ENCODE assay signal across 8 mouse cellular contexts in genomic region chr16:20535296-20536080, GRCm38 (mm10). TPM values are rescaled to one million over a fixed set of nuclear protein-coding genes. Genes with fewer than 3 reads are reported as not detected.
DNase-seq lines count a peak whose midpoint lies in the region; ATAC-seq lines count a peak whose summit lies in the region.

Gene Ap2m1 (plus strand): TSS chr16:20535478.

- ATAC-seq in hindbrain, embryonic 16.5 days, result peak; percentile 99

- peak within 1 kb of the TSS; percentile 69 for H3K4me2 ChIP-seq in hindbrain, embryonic 16.5 days (ENCODE audit: low read length)

- no peaks in the 10 kb centered on the region for H3K27me3 ChIP-seq in hindbrain, embryonic 16.5 days (replicated peaks; ENCODE audit: control insufficient read depth, insufficient read depth, low read length)

- H3K4me1 ChIP-seq in hindbrain, embryonic 16.5 days (ENCODE audit: control insufficient read depth, insufficient read depth, low read depth, low read length), result peaks cover 26% of the 10 kb centered on the region

- H3K79me2 ChIP-seq in macrophage (ENCODE audit: inconsistent target), result peaks cover 39% of the 10 kb centered on the region

- peak within 1 kb of the TSS; percentile 89 for H3K27ac ChIP-seq in hindbrain, embryonic 16.5 days (ENCODE audit: low read depth, low read length)
- peak within 1 kb of the TSS; percentile 97 for H3K27ac ChIP-seq in macrophage

- peak within 1 kb of the TSS; percentile 81 for H3K4me3 ChIP-seq in hindbrain, embryonic 16.5 days (ENCODE audit: low read length)
- peak within 1 kb of the TSS; percentile 97 for H3K4me3 ChIP-seq in macrophage (ENCODE audit: inconsistent target)

- H3K9me3 ChIP-seq in hindbrain, embryonic 16.5 days (ENCODE audit: control insufficient read depth, low read length), result no peaks in the 10 kb centered on the region

- under 1% methylated on average over 51 of the region's 52 CpGs for WGBS in hindbrain, embryonic 16.5 days
- 1% methylated on average over 51 of the region's 52 CpGs for WGBS in macrophage (ENCODE audit: missing documents)

- H3K9ac ChIP-seq in hindbrain, embryonic 16.5 days (ENCODE audit: low read depth, low read length), result peak within 1 kb of the TSS; percentile 96

- peaks cover 24% of the 10 kb centered on the region for H3K36me3 ChIP-seq in hindbrain, embryonic 16.5 days (ENCODE audit: control insufficient read depth, insufficient read depth, low read length)
- peaks cover 22% of the 10 kb centered on the region for H3K36me3 ChIP-seq in macrophage (ENCODE audit: inconsistent target)

- peak; percentile 97 for DNase-seq in WW6 (ENCODE audit: low read depth, low spot score)
- peak; percentile 77 to 88 for DNase-seq in cerebellum, postnatal 4 days (ENCODE audit: low spot score in 2 of 2)
- peak; percentile 97 for DNase-seq in gastrocnemius, adult 18-20 months (ENCODE audit: low spot score)
- peak; percentile 88 to 93 for DNase-seq in left cerebral cortex, adult 18-20 months (ENCODE audit: low spot score in 2 of 2)
- DNase-seq in right cerebral cortex, adult 18-20 months, result peak; percentile 98
- DNase-seq in urinary bladder, postnatal 10 days (ENCODE audit: low spot score), result peak; percentile 62

RNA-seq across cellular contexts. Expression of gene Ap2m1, which starts in this region (rescaled TPM):
- 100 to 1,000 TPM; 121 to 146 TPM for total RNA-seq in gastrocnemius, adult 18-20 months (2021)
- polyA plus RNA-seq in hindbrain, embryonic 16.5 days (2015; fragmentation: Nextera tagmentation; extraction: Ambion mirVana), result 1,253 and 1,320 TPM in 2 replicates
- 100 to 1,000 TPM; 826 to 873 TPM for total RNA-seq in left cerebral cortex, adult 18-20 months (2021)
- 100 to 1,000 TPM; 127 to 545 (median 357) TPM for total RNA-seq in macrophage (2018; cell fraction: chromatin; rRNA removed)
- total RNA-seq in macrophage (2018; cell fraction: cytosol; rRNA removed), result 100 to 1,000 TPM; 501 to 774 (median 571) TPM
- 100 to 1,000 TPM; 149 to 410 (median 261) TPM for total RNA-seq in macrophage (2018; cell fraction: nucleus; rRNA removed)
- 675 to 1,015 TPM (median 722 TPM) in 3 replicates for polyA plus RNA-seq in macrophage (2018)

Comparison
In these comparisons a context has a peak if more than half of its experiments do, and no peak if none do; other contexts are left out.
1. Peak in every context shown above with its lines: DNase-seq, ATAC-seq, H3K4me3 ChIP-seq and H3K27ac ChIP-seq.
2. RNA of gene Ap2m1 (total RNA-seq): 826 to 873 TPM in left cerebral cortex, adult 18-20 months; 121 to 146 TPM in gastrocnemius, adult 18-20 months; every median in the first group is over 4 times any median in the second.